Mouse (Mus musculus): ENCODE data around the gene Trim65.

DNA sequence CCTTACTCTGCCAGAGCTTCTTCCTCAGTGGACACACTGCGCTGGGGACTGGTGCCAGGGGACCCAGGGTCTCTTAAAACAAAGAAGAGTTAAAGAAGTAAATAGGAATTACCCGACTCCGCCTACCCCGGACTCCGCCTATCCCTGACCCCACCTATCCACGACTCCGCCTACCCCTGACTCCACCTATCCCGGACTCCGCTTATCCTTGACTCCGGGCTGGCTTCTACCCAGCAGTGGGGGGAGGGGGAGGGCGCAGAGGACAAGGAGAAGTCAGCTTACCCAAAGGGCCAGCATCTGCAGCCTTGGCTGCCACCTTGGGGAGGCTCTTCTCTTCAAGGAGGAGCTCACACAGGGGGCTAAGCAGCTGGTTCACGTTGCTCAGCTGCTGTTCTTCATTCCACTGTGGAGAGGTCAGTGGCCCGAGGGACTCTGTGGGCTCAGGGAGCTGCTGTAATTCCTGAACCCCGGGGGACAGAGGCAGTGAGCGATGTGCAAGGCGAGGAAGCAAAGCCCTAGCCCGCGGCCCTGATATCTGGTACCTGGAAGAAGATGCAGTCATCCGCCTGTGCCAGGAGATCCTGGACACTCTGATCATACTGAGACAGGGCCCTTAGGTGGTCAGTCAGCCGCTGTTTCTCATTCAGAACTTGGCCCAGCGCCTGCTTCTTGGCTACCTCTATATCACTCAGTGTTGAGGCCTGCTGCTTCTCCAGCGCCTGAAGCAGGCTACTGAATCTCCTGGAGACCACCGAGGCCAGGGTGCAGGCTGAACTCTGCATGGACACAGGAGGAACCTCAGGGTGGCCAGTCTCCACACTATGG, 3.6 kb downstream of the Trim65 start, which contains the start of gene Trim47:
- TF ChIP-seq CTCF (IDR thresholded peaks at IDR 0.05; ENCODE audit: low read depth): peak; percentile 36
- no peak for TF ChIP-seq EP300 (optimal IDR thresholded peaks at IDR 0.05)

All from stomach, postnatal 0 days (tissue).